Mouse (Mus musculus) spleen, postnatal 4 days (tissue): ENCODE results near the gene Fam53b.
"Not testable (repeated sequence)": the region's sequence is repeated elsewhere in the genome, so short reads cannot be mapped to it uniquely, and the experiment has no call there.

ENCODE experiments used
- DNase-seq, 2 experiments: peaks; one replicate each; pipeline ENCODE4 v3.0.0; 2022; ENCODE audit warnings: low spot score in 2 of 2

The Fam53b gene

GRCm38 (mm10) chr7:132681831-132682230 lies 131.9 kb downstream of the Fam53b start:
- DNase-seq = no peak

GRCm38 (mm10) chr7:132681296-132681695 lies 132.4 kb downstream of the Fam53b start:
- DNase-seq = no peak

- DNase-seq = no peak
Measured at GRCm38 (mm10) chr7:132679549-132679948, 134.1 kb downstream of the Fam53b start.

DNA sequence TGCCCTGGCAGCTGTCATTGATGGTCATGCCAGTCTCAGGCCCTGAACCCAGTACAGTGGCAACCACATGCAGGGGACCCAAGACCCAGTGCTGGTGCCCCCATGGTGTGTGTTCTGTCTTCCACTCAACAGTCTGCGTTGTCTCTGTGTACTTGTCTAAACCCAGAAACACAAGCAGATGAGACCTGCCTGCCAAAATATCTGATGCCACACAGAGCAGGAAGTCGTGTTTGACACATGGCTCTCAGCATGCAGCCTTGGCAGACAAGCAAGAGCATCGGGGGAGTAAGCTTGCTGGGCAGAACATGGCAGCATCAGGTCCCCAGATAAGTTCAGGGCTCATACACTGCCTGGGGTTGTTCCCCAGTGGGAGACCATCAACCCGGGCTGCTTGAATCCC lies 134.6 kb downstream of the Fam53b start:
- no peak for DNase-seq

GRCm38 (mm10) chr7:132675922-132676321 lies 137.8 kb downstream of the Fam53b start:
- no peak for DNase-seq

DNA sequence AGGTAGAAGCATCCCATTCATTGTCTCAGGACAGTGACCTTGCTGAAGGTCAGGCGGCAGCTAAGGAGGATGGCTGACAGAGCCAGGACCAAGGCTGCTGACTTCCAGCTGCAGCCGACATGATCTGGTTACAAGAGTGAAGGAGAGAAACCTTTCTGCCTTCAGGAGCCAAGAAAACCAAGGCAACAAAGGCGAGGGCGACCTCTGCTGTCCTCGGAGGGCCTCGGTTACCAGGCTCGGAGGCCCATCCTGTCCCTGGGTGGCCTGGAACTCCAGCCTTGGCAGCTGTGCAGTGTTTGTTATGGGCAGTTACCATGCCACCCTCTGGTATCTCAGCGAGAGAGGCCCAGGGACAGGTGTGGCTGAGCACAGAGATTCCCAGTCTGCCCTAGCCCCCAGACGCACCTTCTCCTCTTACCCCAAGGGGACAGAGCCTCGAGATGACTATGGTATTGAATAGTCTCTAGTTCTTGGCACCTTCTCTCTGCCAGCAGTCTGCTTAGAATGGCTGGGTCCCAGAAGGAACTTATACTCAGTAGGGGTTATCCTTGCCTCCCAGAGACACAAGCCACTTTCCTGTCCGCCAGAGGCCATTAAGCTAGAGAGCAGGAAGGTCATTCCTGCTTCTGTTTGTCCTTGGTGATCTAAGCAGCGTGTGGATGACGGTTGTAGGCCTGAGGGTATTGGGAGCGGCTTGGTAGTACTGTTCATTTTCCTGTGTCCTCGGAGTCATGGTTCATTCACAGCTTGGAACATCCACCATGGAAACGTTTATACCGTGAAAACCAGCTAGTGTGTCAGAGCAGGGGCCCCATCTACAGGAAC lies 139.5 kb downstream of the Fam53b start:
- no peak for DNase-seq

DNA sequence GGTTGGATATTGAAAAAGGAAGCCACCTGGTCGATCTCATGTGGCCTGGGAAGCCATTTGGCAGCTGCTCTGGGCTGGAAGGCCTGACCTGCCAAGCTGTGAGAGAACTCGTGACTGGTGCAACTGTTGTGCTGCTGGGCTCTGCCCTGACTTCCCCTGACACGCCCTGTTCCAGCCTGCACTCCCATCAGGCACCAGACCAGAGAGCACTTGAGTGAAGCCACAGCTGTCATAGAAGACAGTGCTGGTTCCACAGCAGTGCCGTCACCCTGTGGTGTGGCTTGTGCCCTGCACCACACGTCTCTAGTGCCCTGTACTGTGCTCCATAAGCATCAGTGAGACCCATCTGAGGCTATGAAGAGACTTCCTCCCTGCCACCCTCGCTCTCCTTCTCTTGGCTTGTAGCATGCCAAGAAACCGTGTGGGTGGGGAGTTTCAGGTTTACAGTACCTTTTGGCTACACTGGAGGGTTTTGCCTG lies 141.2 kb downstream of the Fam53b start:
- peak in 1 of 2 experiments; percentile 60 for DNase-seq

- DNase-seq = no peak
Measured at GRCm38 (mm10) chr7:132670863-132671165, 142.9 kb downstream of the Fam53b start.

- no peak for DNase-seq
Measured at GRCm38 (mm10) chr7:132669999-132670862, 143.5 kb downstream of the Fam53b start.

DNA sequence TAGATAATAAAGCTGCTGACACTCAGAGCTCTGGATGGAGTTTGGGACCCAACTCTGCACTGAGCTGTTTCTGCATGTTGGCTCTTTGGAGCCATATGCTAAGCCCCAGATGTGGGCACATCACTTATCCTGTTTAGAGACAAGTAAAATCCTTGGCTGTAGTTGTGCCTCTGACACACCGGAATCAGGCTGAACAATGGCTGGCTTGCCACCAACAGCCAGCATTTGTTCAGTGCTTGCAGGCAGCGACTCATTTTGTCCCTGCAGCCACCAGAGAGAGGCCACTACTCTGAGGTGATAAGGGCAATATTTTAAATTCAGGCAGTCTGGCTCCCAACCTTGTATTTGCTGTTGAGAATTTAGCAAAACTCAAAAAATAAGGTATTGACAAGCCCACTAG lies 145.1 kb downstream of the Fam53b start:
- DNase-seq = no peak

- no peak for DNase-seq
Measured at GRCm38 (mm10) chr7:132666516-132666915, 147.2 kb downstream of the Fam53b start.

- no peak for DNase-seq
Measured at GRCm38 (mm10) chr7:132665664-132666382, 147.9 kb downstream of the Fam53b start.

GRCm38 (mm10) chr7:132664815-132665214 lies 148.9 kb downstream of the Fam53b start:
- DNase-seq = no peak

- DNase-seq = not testable (repeated sequence)
Measured at GRCm38 (mm10) chr7:132662831-132663230, 150.9 kb downstream of the Fam53b start.
